Mouse (Mus musculus) WW6 (cell line): ENCODE results near the gene Tbata.

Experiments used
- DNase-seq: peaks from one replicate; pipeline ENCODE4 v3.0.0-alpha.2; 2013; ENCODE audit warnings: low read depth, low spot score

Tbata gene

GRCm38 (mm10) chr10:61208114-61208684 lies 36.4 kb downstream of the Tbata start:
- no peak for DNase-seq

- no peak for DNase-seq
Measured at GRCm38 (mm10) chr10:61211105-61211504, 39.4 kb downstream of the Tbata start.

GRCm38 (mm10) chr10:61211743-61212142 lies 40.0 kb downstream of the Tbata start:
- DNase-seq: peak; percentile 58

GRCm38 (mm10) chr10:61212817-61213216 lies 41.1 kb downstream of the Tbata start:
- no peak for DNase-seq

- no peak for DNase-seq
Measured at GRCm38 (mm10) chr10:61215658-61216057, 43.9 kb downstream of the Tbata start.

- DNase-seq: no peak
Measured at GRCm38 (mm10) chr10:61216163-61216562, 44.4 kb downstream of the Tbata start.

GRCm38 (mm10) chr10:61219318-61219717 lies 47.6 kb downstream of the Tbata start:
- DNase-seq: no peak

GRCm38 (mm10) chr10:61225694-61226093 lies 53.9 kb downstream of the Tbata start:
- DNase-seq: no peak

GRCm38 (mm10) chr10:61226784-61227396 lies 55.1 kb downstream of the Tbata start:
- no peak for DNase-seq

- no peak for DNase-seq
Measured at GRCm38 (mm10) chr10:61231756-61232155, 60.0 kb downstream of the Tbata start.

- no peak for DNase-seq
Measured at GRCm38 (mm10) chr10:61232858-61233567, 61.3 kb downstream of the Tbata start.

- no peak for DNase-seq
Measured at GRCm38 (mm10) chr10:61234319-61234718, 62.6 kb downstream of the Tbata start.

- DNase-seq: no peak
Measured at GRCm38 (mm10) chr10:61235677-61236267, 64.0 kb downstream of the Tbata start.

- no peak for DNase-seq
Measured at GRCm38 (mm10) chr10:61236683-61237390, 65.1 kb downstream of the Tbata start.

GRCm38 (mm10) chr10:61237391-61237785 lies 65.6 kb downstream of the Tbata start:
- DNase-seq: no peak
